Mouse (Mus musculus): ENCODE data around the gene Tlx2. TPM values are rescaled to one million over a fixed set of nuclear protein-coding genes. Genes with fewer than 3 reads are reported as not detected.
A peak's percentile ranks its signal among the peaks of the same experiment; 100 is the strongest.

Gene Tlx2
- polyA plus RNA-seq, 1 experiment from 2014 or later: 0.31 TPM

DNA sequence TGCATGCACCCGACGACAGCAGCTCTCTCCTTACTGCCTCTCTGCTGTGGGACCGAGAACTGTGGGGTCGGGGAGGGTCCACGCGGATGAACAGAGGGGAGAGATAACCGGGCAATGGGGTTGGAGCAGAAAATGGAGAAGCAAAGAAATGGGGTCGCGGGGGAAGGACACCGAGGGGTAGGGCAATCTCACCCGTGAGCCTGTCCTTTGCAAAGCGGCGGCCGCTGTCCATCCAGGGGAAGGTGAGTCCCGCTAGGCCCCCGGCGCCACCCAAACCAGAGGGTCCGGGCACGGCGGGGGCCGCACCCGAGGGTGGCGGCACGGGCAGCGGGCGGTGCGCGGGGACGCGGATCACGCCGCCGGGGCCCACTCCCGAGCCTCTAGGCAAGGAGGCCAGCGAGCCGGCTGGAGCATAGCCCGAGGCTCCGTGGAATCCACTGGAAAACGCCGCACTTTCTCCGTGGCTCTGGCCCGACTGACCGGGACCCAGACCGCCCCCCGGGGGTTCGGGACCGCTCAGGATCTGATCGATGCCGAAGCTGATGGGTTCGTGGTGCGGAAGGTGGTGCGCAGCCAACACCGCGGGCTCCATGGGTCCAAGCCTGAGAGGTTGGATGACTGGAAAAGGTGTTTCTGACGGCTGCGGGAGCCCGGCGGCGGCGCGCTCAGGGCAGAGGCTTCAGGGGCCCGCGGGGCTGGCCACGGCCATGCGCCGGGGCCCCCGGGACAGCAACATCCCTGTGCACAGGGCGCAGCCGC lies 426 bp downstream of the Tlx2 start:
- no peaks in the 10 kb centered on the region for H3K36me3 ChIP-seq
- H3K27ac ChIP-seq: no peak overlapping the region
- peak overlapping the region; percentile 54 for H3K4me2 ChIP-seq
- H3K27me3 ChIP-seq: peaks cover 99% of the 10 kb centered on the region
- H3K4me3 ChIP-seq: peak overlapping the region; percentile 33
- 0 out of 2 replicates have a peak overlapping the region, but pooled peaks have one; percentile 27 for H3K9ac ChIP-seq
- no peak; the same call in 1 of the 2 replicates for ATAC-seq (ENCODE audit: insufficient number of reproducible peaks, insufficient read depth, low FRiP score, low TSS enrichment, low read depth)
- no peaks in the 10 kb centered on the region for H3K9me3 ChIP-seq
- H3K4me1 ChIP-seq: peaks cover 35% of the 10 kb centered on the region
- under 1% methylated on average over 66 of the region's 69 CpGs for WGBS

DNA sequence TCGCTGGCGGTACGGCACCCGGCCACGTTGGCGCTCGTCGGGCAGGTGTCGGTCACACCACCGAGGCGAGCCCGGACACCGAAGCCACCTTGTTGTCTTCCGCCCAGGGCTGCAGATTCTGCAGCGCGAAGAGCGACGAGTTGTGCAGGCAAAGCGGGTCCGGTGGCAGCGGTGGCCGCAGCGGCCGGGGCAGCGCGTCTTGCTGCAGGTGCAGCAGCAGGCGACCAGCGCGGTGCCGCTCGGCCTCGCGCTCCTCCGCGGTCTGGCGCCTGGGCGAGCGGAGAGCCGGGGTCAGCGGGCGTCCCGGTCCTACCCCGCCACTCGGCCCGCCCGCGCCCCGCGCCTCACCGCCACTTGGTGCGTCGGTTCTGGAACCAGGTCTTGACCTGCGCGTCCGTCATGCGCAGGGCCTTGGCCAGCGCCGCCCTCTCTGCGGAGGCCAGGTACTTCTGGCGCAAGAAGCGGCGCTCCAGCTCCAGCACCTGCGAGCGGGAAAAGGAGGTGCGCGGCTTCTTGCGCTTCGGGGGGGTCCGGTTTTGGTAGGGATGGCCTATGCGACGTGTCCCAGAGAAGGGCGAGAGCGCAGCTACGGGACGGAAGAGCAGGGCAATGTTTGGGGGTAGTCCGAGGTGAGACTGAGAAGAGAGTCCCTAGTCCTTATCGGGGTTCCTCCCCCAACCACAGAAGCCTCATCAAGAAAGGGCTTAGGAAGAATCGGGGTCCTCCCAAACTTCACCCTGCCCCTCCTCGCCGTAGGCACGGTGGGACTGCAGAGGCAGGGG lies 1.2 kb downstream of the Tlx2 start:
- H3K36me3 ChIP-seq: no peaks in the 10 kb centered on the region
- H3K9ac ChIP-seq: no peak overlapping the region
- H3K4me2 ChIP-seq: peak overlapping the region; percentile 41
- peak overlapping the region; percentile 33 for H3K4me3 ChIP-seq
- peaks cover 99% of the 10 kb centered on the region for H3K27me3 ChIP-seq
- H3K27ac ChIP-seq: no peak overlapping the region
- H3K4me1 ChIP-seq: peaks cover 35% of the 10 kb centered on the region
- no peaks in the 10 kb centered on the region for H3K9me3 ChIP-seq
- WGBS: 2% methylated on average over 80 of the region's 81 CpGs
- ATAC-seq (ENCODE audit: insufficient number of reproducible peaks, insufficient read depth, low FRiP score, low TSS enrichment, low read depth): no peak

DNA sequence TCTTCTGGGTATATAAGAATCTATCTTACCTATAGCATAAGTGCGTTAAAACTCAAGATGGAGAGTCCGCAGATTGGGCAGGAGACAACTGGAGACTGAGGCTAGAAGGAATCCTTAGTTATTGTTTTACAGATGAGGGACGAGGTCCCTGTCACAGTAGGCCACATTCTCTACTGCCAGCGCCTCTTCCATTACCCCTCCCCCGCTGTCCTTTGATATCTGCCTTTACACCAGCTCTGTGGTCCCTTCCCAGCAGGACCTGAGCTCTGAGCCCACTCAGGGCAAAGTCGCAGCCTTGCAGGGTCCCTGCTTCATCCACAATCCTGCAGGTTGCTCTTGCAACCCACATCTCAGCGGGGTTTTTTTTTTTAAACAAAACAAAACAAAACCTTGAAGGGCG lies 1.9 kb downstream of the Tlx2 start:
- no peaks in the 10 kb centered on the region for H3K9me3 ChIP-seq
- peaks cover 100% of the 10 kb centered on the region for H3K27me3 ChIP-seq
- no peak for ATAC-seq (ENCODE audit: insufficient number of reproducible peaks, insufficient read depth, low FRiP score, low TSS enrichment, low read depth)
- 4% methylated on average over 8 of the region's 8 CpGs for WGBS
- peak overlapping the region; percentile 33; the same call in 1 of the 2 replicates for H3K4me3 ChIP-seq
- no peak overlapping the region for H3K9ac ChIP-seq
- no peaks in the 10 kb centered on the region for H3K36me3 ChIP-seq
- peaks cover 35% of the 10 kb centered on the region for H3K4me1 ChIP-seq
- H3K4me2 ChIP-seq: no peak overlapping the region
- no peak overlapping the region for H3K27ac ChIP-seq

DNA sequence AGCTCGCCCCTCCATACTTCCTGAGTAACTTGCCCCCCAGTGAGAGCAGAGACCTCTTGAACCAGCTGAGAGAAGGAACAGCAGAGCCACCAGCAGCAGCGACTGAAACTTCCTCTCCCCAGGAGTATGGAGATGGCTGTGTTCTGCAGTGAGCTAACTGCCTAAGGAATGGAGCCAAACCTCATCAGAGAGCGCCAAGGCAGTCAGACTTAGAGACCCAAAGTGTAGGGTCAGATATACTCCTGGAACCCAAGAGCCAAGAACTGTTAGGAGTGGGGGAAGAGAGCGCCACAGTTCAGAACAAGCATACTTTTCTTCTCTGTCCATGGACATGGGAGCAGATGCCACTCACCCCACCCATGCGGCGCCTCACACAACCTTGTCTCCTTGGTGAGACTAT lies 3.7 kb downstream of the Tlx2 start:
- no peak overlapping the region for H3K27ac ChIP-seq
- H3K4me1 ChIP-seq: peaks cover 32% of the 10 kb centered on the region
- no peak overlapping the region for H3K4me2 ChIP-seq
- H3K27me3 ChIP-seq: peaks cover 100% of the 10 kb centered on the region
- 30% methylated on average over 6 of the region's 6 CpGs for WGBS
- H3K9me3 ChIP-seq: no peaks in the 10 kb centered on the region
- H3K36me3 ChIP-seq: no peaks in the 10 kb centered on the region
- no peak overlapping the region for H3K9ac ChIP-seq
- no peak overlapping the region for H3K4me3 ChIP-seq
- no peak for ATAC-seq (ENCODE audit: insufficient number of reproducible peaks, insufficient read depth, low FRiP score, low TSS enrichment, low read depth)

DNA sequence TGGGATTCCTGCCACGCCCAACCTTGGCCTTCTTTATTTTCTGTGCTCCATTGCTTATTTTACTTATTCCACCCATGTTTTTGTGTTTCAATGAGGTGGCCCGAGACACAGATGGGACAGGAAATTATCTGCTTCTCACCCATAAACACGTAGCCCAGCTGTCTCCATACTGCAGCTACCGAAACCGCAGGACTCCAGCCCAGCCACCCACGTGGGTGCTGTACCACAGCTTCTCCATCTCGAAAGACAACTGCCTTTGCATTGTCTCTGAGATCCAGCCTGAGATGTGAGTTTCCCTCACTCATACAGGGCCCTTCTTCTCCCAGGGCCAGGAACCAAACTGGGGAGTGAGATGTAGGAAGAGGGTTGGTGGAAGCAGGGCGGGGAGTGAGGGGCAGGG lies 4.1 kb downstream of the Tlx2 start:
- no peaks in the 10 kb centered on the region for H3K9me3 ChIP-seq
- WGBS: 45% methylated on average over 8 of the region's 8 CpGs
- no peaks in the 10 kb centered on the region for H3K36me3 ChIP-seq
- no peak overlapping the region for H3K27ac ChIP-seq
- peaks cover 28% of the 10 kb centered on the region for H3K4me1 ChIP-seq
- no peak overlapping the region for H3K4me3 ChIP-seq
- ATAC-seq (ENCODE audit: insufficient number of reproducible peaks, insufficient read depth, low FRiP score, low TSS enrichment, low read depth): no peak
- no peak overlapping the region for H3K4me2 ChIP-seq
- H3K27me3 ChIP-seq: peaks cover 100% of the 10 kb centered on the region
- H3K9ac ChIP-seq: no peak overlapping the region

DNA sequence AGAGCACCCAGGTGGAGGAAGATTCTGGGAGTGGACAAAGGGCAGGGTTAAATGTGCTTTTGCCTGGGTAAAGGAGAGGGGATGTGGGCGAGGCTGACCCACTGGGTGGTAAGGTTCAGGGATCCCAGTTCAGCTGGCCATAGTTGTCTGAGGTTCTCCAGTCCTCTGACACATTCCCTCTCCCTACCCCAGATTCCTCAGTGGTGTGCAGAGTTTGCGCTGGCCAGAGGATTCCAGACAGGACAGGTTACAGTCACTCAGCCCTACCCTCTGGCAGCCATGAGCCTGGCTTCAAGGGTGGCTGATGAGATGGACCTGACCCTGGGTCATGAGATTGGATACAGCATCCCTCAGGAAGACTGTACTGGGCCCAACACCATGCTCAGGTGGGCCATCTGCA lies 11.4 kb downstream of the Tlx2 start:
- Histone ChIP-seq H3K9me3 (no peaks in the 10 kb centered on the region), H3K27ac (no peak overlapping the region), H3K4me2 (no peak overlapping the region), H3K27me3 (peaks cover 32% of the 10 kb centered on the region), H3K4me1 (peaks cover 14% of the 10 kb centered on the region), H3K4me3 (no peak overlapping the region), H3K36me3 (peaks cover 20% of the 10 kb centered on the region), H3K9ac (no peak overlapping the region)
- WGBS: 87% methylated on average over 2 of the region's 2 CpGs
- no peak for ATAC-seq (ENCODE audit: insufficient number of reproducible peaks, insufficient read depth, low FRiP score, low TSS enrichment, low read depth)

DNA sequence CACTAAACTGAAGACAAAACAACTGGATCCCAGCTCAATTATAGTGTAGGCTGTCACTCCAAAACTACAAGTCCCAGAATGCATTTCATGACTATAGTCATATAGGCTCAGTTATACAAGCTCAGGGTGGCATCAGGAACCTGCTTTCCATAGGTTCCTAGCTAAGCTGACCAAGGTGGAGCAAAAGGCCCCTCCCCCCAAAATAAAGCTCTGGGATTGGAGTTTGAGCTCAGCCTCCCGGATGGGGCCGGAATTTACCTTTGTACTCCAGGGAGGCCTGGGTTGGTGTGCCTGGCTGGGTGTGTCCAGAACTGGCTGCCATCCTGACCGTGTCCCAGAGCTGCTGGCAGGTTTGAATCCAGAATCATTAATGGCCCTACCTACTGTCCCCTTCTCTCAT lies 12.3 kb downstream of the Tlx2 start, which contains the start of gene Dqx1:
TSS of gene Dqx1 (plus strand) at position 55 of the 400 bp plus-strand sequence.
- no peak within 1 kb of the TSS for H3K4me3 ChIP-seq
- no peak within 1 kb of the TSS for H3K27ac ChIP-seq
- H3K4me2 ChIP-seq: no peak within 1 kb of the TSS
- WGBS: 55% methylated on average over 3 of the region's 3 CpGs
- no peaks in the 10 kb centered on the region for H3K9me3 ChIP-seq
- peaks cover 21% of the 10 kb centered on the region for H3K4me1 ChIP-seq
- ATAC-seq (ENCODE audit: insufficient number of reproducible peaks, insufficient read depth, low FRiP score, low TSS enrichment, low read depth): no peak
- peaks cover 20% of the 10 kb centered on the region for H3K36me3 ChIP-seq
- peaks cover 23% of the 10 kb centered on the region for H3K27me3 ChIP-seq
- no peak within 1 kb of the TSS for H3K9ac ChIP-seq

DNA sequence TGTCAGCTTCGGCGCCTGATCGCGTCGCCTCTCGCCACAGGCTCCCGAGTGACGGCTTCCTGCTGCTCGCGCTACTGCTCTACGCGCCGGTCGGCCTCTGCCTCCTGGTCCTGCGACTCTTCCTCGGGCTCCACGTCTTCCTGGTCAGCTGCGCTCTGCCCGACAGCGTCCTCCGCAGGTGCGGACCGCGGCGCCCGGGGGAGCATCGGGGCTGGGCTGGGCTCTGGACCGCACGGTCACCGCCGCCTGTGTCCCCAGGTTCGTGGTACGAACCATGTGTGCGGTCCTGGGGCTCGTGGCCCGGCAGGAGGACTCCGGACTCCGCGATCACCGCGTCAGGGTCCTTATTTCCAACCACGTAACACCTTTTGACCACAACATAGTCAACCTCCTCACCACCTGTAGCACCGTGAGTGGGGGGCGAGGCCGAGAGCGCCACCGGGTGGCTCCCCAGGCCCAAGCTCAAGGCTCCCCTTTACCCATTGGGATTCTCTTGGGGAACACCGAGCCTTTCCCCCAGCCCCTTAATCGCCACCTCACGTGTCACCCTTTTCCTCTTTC lies 15.1 kb downstream of the Tlx2 start, which contains the start of gene Htra2:
TSS of gene Htra2 (minus strand) at position 403 of the 561 bp plus-strand sequence.
- H3K9me3 ChIP-seq: no peaks in the 10 kb centered on the region
- ATAC-seq (ENCODE audit: insufficient number of reproducible peaks, insufficient read depth, low FRiP score, low TSS enrichment, low read depth): peak; percentile 12; the same call in 1 of the 2 replicates
- 0% methylated on average over 50 of the region's 50 CpGs for WGBS

DNA sequence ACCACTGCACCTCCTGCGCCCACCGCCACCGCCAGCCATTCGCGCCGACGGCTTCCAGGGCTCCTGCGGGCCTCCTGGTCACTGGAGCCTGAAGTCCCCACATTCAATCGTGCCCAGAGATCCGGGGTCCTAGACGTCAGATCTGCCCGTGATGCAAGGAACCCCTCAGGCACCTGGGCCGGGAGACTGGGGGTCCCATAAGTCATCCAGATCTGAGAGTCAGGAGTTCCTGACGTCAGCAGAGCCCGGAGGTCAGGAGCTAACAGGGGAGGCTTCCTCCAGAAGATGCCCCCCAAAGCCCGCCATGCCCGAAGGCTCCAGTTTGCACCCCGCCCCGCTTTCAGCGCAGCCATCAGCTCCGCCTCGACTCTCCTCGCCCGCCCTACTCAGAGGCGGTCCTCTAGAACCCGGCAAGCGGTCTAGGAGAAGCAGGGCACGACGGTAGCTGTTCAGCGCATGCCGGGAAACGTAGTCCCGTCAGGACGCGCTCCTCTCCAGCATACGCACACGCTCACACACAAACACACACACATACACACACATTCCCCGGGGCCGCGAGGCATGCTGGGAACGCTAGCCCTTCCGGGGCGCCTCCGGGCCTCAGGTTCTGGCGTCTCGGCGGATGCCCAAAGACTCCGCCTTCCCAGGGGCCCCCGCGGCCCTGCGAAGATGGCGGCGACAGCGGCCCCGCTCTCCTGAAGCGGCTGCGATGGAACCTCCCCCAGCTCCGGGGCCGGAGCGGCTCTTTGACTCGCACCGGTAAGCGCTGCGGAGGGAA lies 15.8 kb downstream of the Tlx2 start, which contains the start of gene Aup1:
TSS of gene Aup1 (plus strand) at position 448 of the 778 bp plus-strand sequence.
- Histone ChIP-seq H3K4me1 (peaks cover 26% of the 10 kb centered on the region), H3K27me3 (no peaks in the 10 kb centered on the region), H3K4me3 (peak within 1 kb of the TSS; percentile 99), H3K27ac (peak within 1 kb of the TSS; percentile 92), H3K9ac (peak within 1 kb of the TSS; percentile 96), H3K36me3 (peaks cover 38% of the 10 kb centered on the region), H3K4me2 (peak within 1 kb of the TSS; percentile 88), H3K9me3 (no peaks in the 10 kb centered on the region)
- ATAC-seq (ENCODE audit: insufficient number of reproducible peaks, insufficient read depth, low FRiP score, low TSS enrichment, low read depth): peak; percentile 94
- under 1% methylated on average over 64 of the region's 64 CpGs for WGBS

More for the DNA sequence above, 15.1 kb downstream of the Tlx2 start, which contains the start of gene Htra2:
- Histone ChIP-seq H3K27me3 (no peaks in the 10 kb centered on the region; the same call in 1 of the 2 replicates), H3K4me3 (peak within 1 kb of the TSS; percentile 99), H3K4me2 (peak within 1 kb of the TSS; percentile 88), H3K4me1 (peaks cover 26% of the 10 kb centered on the region), H3K9ac (peak within 1 kb of the TSS; percentile 96), H3K36me3 (peaks cover 36% of the 10 kb centered on the region), H3K27ac (peak within 1 kb of the TSS; percentile 92)

DNA sequence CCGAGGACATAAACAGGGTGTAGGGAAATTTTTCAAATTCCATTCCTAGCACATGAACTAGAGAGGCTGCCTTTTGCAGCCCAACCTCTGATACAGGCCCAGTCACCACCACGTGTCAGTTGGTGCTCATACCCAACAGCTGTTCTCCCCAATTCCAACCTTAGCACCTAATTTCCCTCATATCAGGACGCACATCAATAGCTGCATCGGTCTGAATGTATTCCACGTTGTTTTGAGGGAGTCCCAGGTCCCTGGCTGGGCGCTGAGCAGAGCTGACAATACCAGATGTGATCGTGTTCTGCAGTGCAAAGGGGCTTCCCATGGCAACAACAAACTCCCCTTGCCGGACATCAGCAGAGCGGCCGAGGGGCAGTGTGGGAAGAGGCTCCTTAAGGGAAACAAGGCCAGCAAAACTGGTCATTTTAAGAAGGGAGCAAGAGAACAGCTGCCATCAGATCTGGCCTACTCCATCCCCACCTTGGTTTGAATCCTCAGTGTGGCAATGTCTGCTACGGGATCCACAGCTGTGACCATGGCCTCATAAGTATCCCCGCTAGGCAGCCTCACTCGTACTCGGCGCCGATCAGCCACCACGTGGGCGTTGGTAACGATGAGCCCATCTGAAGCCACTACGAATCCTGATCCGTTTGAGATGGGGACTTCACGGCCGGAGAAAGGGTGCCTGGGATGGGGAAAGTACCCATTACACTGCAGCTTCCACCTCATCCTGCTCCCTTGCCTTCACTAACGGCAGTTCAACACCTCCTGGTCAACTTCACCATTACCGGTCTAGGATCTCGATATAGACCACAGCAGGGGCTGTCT lies 16.7 kb downstream of the Tlx2 start:
- Histone ChIP-seq H3K4me3 (peak overlapping the region; percentile 99), H3K9me3 (no peaks in the 10 kb centered on the region), H3K4me2 (peak overlapping the region; percentile 88), H3K27ac (peak overlapping the region; percentile 92), H3K4me1 (peaks cover 26% of the 10 kb centered on the region), H3K36me3 (peaks cover 38% of the 10 kb centered on the region), H3K9ac (peak overlapping the region; percentile 96), H3K27me3 (no peaks in the 10 kb centered on the region)
- ATAC-seq (ENCODE audit: insufficient number of reproducible peaks, insufficient read depth, low FRiP score, low TSS enrichment, low read depth): no peak
- WGBS: 1% methylated on average over 26 of the region's 26 CpGs

Data from embryonic facial prominence, embryonic 13.5 days (tissue).